Mouse (Mus musculus) kidney, postnatal 25 days (tissue): Measurements from ENCODE around the gene Slc2a1.

ENCODE experiments used
- DNase-seq, 2 experiments: peaks; one replicate each; pipeline ENCODE4 v3.0.0; 2021; ENCODE audit warnings: mixed read lengths in 2 of 2

Gene Slc2a1

GRCm38 (mm10) chr4:119098216-119099210 lies 10.0 kb upstream of the Slc2a1 start:
- DNase-seq: no peak

GRCm38 (mm10) chr4:119101392-119101791 lies 7.1 kb upstream of the Slc2a1 start:
- no peak for DNase-seq

GRCm38 (mm10) chr4:119102350-119103126 lies 6.0 kb upstream of the Slc2a1 start:
- DNase-seq: no peak

- no peak for DNase-seq
Observed at GRCm38 (mm10) chr4:119104847-119105246, 3.7 kb upstream of the Slc2a1 start.

- peak; percentile 81 to 95 for DNase-seq
Observed at GRCm38 (mm10) chr4:119105704-119106103, 2.8 kb upstream of the Slc2a1 start.

- no peak for DNase-seq
Observed at GRCm38 (mm10) chr4:119107867-119108266, 644 bp upstream of the Slc2a1 start.

- DNase-seq: no peak
Observed at GRCm38 (mm10) chr4:119109640-119110039, 1.1 kb downstream of the Slc2a1 start.

- no peak for DNase-seq
Observed at GRCm38 (mm10) chr4:119110512-119110911, 2.0 kb downstream of the Slc2a1 start.

- DNase-seq: peak; percentile 36 to 62
Observed at GRCm38 (mm10) chr4:119111410-119111809, 2.9 kb downstream of the Slc2a1 start.

- no peak for DNase-seq
Observed at GRCm38 (mm10) chr4:119112256-119112885, 3.9 kb downstream of the Slc2a1 start.

- DNase-seq: peak; percentile 61 to 75
Observed at GRCm38 (mm10) chr4:119115611-119116070, 7.1 kb downstream of the Slc2a1 start.

- no peak for DNase-seq
Observed at GRCm38 (mm10) chr4:119116336-119116735, 7.8 kb downstream of the Slc2a1 start.

GRCm38 (mm10) chr4:119117571-119117970 lies 9.1 kb downstream of the Slc2a1 start:
- DNase-seq: peak; percentile 54 to 79

- no peak for DNase-seq
Observed at GRCm38 (mm10) chr4:119118659-119119077, 10.2 kb downstream of the Slc2a1 start.

- no peak for DNase-seq
Observed at GRCm38 (mm10) chr4:119119354-119119753, 10.8 kb downstream of the Slc2a1 start.

- no peak for DNase-seq
Observed at GRCm38 (mm10) chr4:119120095-119120494, 11.6 kb downstream of the Slc2a1 start.

- peak; percentile 91 to 92 for DNase-seq
Observed at GRCm38 (mm10) chr4:119121249-119121648, 12.7 kb downstream of the Slc2a1 start.

- DNase-seq: no peak
Observed at GRCm38 (mm10) chr4:119124771-119125273, 16.3 kb downstream of the Slc2a1 start.

- DNase-seq: no peak
Observed at GRCm38 (mm10) chr4:119125577-119126270, 17.2 kb downstream of the Slc2a1 start.

GRCm38 (mm10) chr4:119127229-119127628 lies 18.7 kb downstream of the Slc2a1 start:
- DNase-seq: no peak

GRCm38 (mm10) chr4:119128547-119128946 lies 20.0 kb downstream of the Slc2a1 start:
- no peak for DNase-seq

- DNase-seq: no peak
Observed at GRCm38 (mm10) chr4:119129096-119129495, 20.6 kb downstream of the Slc2a1 start.
